Mouse (Mus musculus): ENCODE data around the gene Grid2.

GRCm38 (mm10) chr6:64678815-64679214, 1423.1 kb downstream of the Grid2 start:
- TF ChIP-seq CTCF (IDR thresholded peaks at IDR 0.05; ENCODE audit: low read depth, low read length), result no peak
- no peak for TF ChIP-seq POLR2A (IDR thresholded peaks at IDR 0.05; ENCODE audit: borderline replicate concordance, low read depth, low read length)

Measured in bone marrow macrophage, adult 2 months (primary cell).